Comparison of ENCODE assay signal across 25 mouse cellular contexts in genomic region chr17:24468636-24469246, GRCm38 (mm10). TPM values are rescaled to one million over a fixed set of nuclear protein-coding genes. Genes with fewer than 3 reads are reported as not detected.
"Had no signal": no experiment of that assay in that cellular context is flagged by ENCODE, and none has a peak within 500 bp of the region (broad histone marks: within the 10 kb centered on the region; RNA-seq: fewer than 3 reads in every experiment).

No protein-coding gene starts in this region.

- ATAC-seq: liver, embryonic 12.5 days had no signal

- H3K27ac ChIP-seq: neural tube, embryonic 12.5 days had no signal

- DNase-seq: kidney, adult 9 months; kidney, postnatal 14 days; kidney, postnatal 4 days; left cerebral cortex, postnatal 4 days; lung, adult 2 months; lung, postnatal 14 days; lung, postnatal 4 days; right cerebral cortex, adult 18-20 months; right cerebral cortex, postnatal 14 days; right cerebral cortex, postnatal 4 days; thymus, adult 18-20 months; thymus, postnatal 36 days had no signal

- H3K9me3 ChIP-seq: limb, embryonic 12.5 days; limb, embryonic 15.5 days; liver, embryonic 12.5 days; midbrain, embryonic 15.5 days; neural tube, embryonic 12.5 days; neural tube, embryonic 15.5 days had no signal

- H3K27me3 ChIP-seq: limb, embryonic 12.5 days; limb, embryonic 15.5 days; liver, embryonic 12.5 days; midbrain, embryonic 15.5 days; neural tube, embryonic 12.5 days; neural tube, embryonic 15.5 days had no signal

- H3K36me3 ChIP-seq: midbrain, embryonic 15.5 days had no signal

RNA-seq across cellular contexts. Expression of gene Bricd5, which starts 4.9 kb away (rescaled TPM):
- total RNA-seq: megakaryocyte-erythroid progenitor cell, adult 5-6 weeks had no signal
- polyA plus RNA-seq: limb, embryonic 12.5 days; limb, embryonic 15.5 days; liver, embryonic 12.5 days; liver, embryonic 16.5 days; lung, embryonic 16.5 days; midbrain, embryonic 11.5 days; stomach, embryonic 14.5 days; stomach, postnatal 0 days had no signal

RNA-seq across cellular contexts. Expression of gene Caskin1, which starts 19.7 kb away (rescaled TPM):
- total RNA-seq: megakaryocyte progenitor cell, adult 5-6 weeks; megakaryocyte-erythroid progenitor cell, adult 5-6 weeks had no signal
